Mouse (Mus musculus): ENCODE results near the gene H2-K1.

GRCm38 (mm10) chr17:33957493-33957892, 42.7 kb downstream of the H2-K1 start:
- TF ChIP-seq CTCF (IDR thresholded peaks at IDR 0.05; ENCODE audit: extremely low read depth, insufficient read depth, low read length) (no peak), POLR2A (IDR thresholded peaks at IDR 0.05; ENCODE audit: extremely low read depth, insufficient read depth, low read length) (no peak)
